Mouse (Mus musculus): ENCODE measurements around the gene Aym1.
A peak's percentile ranks its signal among the peaks of the same experiment; 100 is the strongest.
"Not testable (repeated sequence)": the region's sequence is repeated elsewhere in the genome, so short reads cannot be mapped to it uniquely, and the experiment has no call there.

Aym1 gene

GRCm38 (mm10) chr5:113354311-113354710, 2.8 kb upstream of the Aym1 start:
- DNase-seq (ENCODE audit: low spot score): no peak

GRCm38 (mm10) chr5:113357656-113358055, 562 bp downstream of the Aym1 start:
- no peak for DNase-seq (ENCODE audit: low spot score)

GRCm38 (mm10) chr5:113358833-113359232, 1.7 kb downstream of the Aym1 start:
- DNase-seq (ENCODE audit: low spot score): no peak

GRCm38 (mm10) chr5:113361283-113361682, 4.2 kb downstream of the Aym1 start:
- no peak for DNase-seq (ENCODE audit: low spot score)

- DNase-seq (ENCODE audit: low spot score): no peak
Observed at GRCm38 (mm10) chr5:113362258-113362996, 5.3 kb downstream of the Aym1 start.

GRCm38 (mm10) chr5:113363177-113363576, 6.1 kb downstream of the Aym1 start:
- no peak for DNase-seq (ENCODE audit: low spot score)

GRCm38 (mm10) chr5:113365921-113366320, 8.8 kb downstream of the Aym1 start:
- peak; percentile 72 for DNase-seq (ENCODE audit: low spot score)

- not testable (repeated sequence) for DNase-seq (ENCODE audit: low spot score)
Observed at GRCm38 (mm10) chr5:113367726-113368125, 10.6 kb downstream of the Aym1 start.

- no peak for DNase-seq (ENCODE audit: low spot score)
Observed at GRCm38 (mm10) chr5:113369262-113369868, 12.3 kb downstream of the Aym1 start.

- no peak for DNase-seq (ENCODE audit: low spot score)
Observed at GRCm38 (mm10) chr5:113372449-113372848, 15.4 kb downstream of the Aym1 start.

- peak; percentile 49 for DNase-seq (ENCODE audit: low spot score)
Observed at GRCm38 (mm10) chr5:113372995-113373950, 16.2 kb downstream of the Aym1 start.

- no peak for DNase-seq (ENCODE audit: low spot score)
Observed at GRCm38 (mm10) chr5:113374290-113374689, 17.2 kb downstream of the Aym1 start.

- DNase-seq (ENCODE audit: low spot score): peak; percentile 58
Observed at GRCm38 (mm10) chr5:113375783-113376182, 18.7 kb downstream of the Aym1 start.

- no peak for DNase-seq (ENCODE audit: low spot score)
Observed at GRCm38 (mm10) chr5:113376292-113376691, 19.2 kb downstream of the Aym1 start.

- no peak for DNase-seq (ENCODE audit: low spot score)
Observed at GRCm38 (mm10) chr5:113379416-113379815, 22.3 kb downstream of the Aym1 start.

GRCm38 (mm10) chr5:113380553-113380952, 23.5 kb downstream of the Aym1 start:
- DNase-seq (ENCODE audit: low spot score): no peak

- no peak for DNase-seq (ENCODE audit: low spot score)
Observed at GRCm38 (mm10) chr5:113382580-113382979, 25.5 kb downstream of the Aym1 start.

- DNase-seq (ENCODE audit: low spot score): no peak
Observed at GRCm38 (mm10) chr5:113393766-113394165, 36.7 kb downstream of the Aym1 start.

- no peak for DNase-seq (ENCODE audit: low spot score)
Observed at GRCm38 (mm10) chr5:113396286-113396934, 39.3 kb downstream of the Aym1 start.

GRCm38 (mm10) chr5:113397443-113398317, 40.6 kb downstream of the Aym1 start:
- no peak for DNase-seq (ENCODE audit: low spot score)

- DNase-seq (ENCODE audit: low spot score): no peak
Observed at GRCm38 (mm10) chr5:113402702-113403101, 45.6 kb downstream of the Aym1 start.

All from urinary bladder, postnatal 14 days (tissue).